21 mouse cellular contexts compared by ENCODE assay signal in genomic region chr3:127097745-127098144, GRCm38 (mm10).
A peak's percentile ranks its signal among the peaks of the same experiment; 100 is the strongest.
DNase-seq lines count a peak whose midpoint lies in the region; ATAC-seq and TF ChIP-seq lines count a peak whose summit lies in the region.
"Had no signal": no experiment of that assay in that cellular context is flagged by ENCODE, and none has a peak within 500 bp of the region (broad histone marks: within the 10 kb centered on the region; RNA-seq: fewer than 3 reads in every experiment).

No protein-coding gene starts in this region.

- peak; percentile 41 to 52 for DNase-seq in cerebellum, postnatal 14 days
- DNase-seq in cerebellum, adult 9-11 months = no peak
- peak; percentile 15 for DNase-seq in hindbrain, embryonic 11.5 days (ENCODE audit: low spot score)
- DNase-seq in hindbrain, embryonic 14.5 days (ENCODE audit: low spot score) = no peak
- DNase-seq in layer of hippocampus, adult 2 months (ENCODE audit: low spot score in 2 of 2) = no peak
- DNase-seq in layer of hippocampus, adult 11-12 months (ENCODE audit: low spot score) = no peak
- DNase-seq in neural tube, embryonic 10.5 days (ENCODE audit: extremely low spot score, low spot score) = no peak
- DNase-seq: adrenal gland, postnatal 14 days; gastrocnemius, adult 2 months; gastrocnemius, postnatal 25 days; heart, postnatal 10 days; heart, postnatal 4 days; kidney, adult 8-10 months had no signal

- no peak overlapping the region for H3K4me3 ChIP-seq in hindbrain, embryonic 11.5 days (ENCODE audit: low read depth, low read length)
- no peak overlapping the region for H3K4me3 ChIP-seq in hindbrain, embryonic 14.5 days (replicated peaks; ENCODE audit: low read length)
- H3K4me3 ChIP-seq in layer of hippocampus, adult 2 months = no peak overlapping the region
- no peak overlapping the region for H3K4me3 ChIP-seq in neural tube, embryonic 14.5 days (ENCODE audit: low read depth, low read length)
- H3K4me3 ChIP-seq: embryonic facial prominence, embryonic 13.5 days; forebrain, embryonic 13.5 days; gastrocnemius, adult 2 months had no signal

- H3K9me3 ChIP-seq in hindbrain, embryonic 11.5 days (ENCODE audit: control insufficient read depth, low read length) = no peaks in the 10 kb centered on the region
- no peaks in the 10 kb centered on the region for H3K9me3 ChIP-seq in hindbrain, embryonic 14.5 days (ENCODE audit: control insufficient read depth, low read length)
- no peaks in the 10 kb centered on the region for H3K9me3 ChIP-seq in neural tube, embryonic 14.5 days (ENCODE audit: control insufficient read depth, low read length)
- H3K9me3 ChIP-seq: embryonic facial prominence, embryonic 13.5 days; forebrain, embryonic 13.5 days had no signal

- no peak overlapping the region for H3K4me2 ChIP-seq in hindbrain, embryonic 11.5 days (replicated peaks; ENCODE audit: low read depth, low read length)
- no peak overlapping the region for H3K4me2 ChIP-seq in hindbrain, embryonic 14.5 days (replicated peaks)
- no peak overlapping the region for H3K4me2 ChIP-seq in neural tube, embryonic 14.5 days (ENCODE audit: low read depth, low read length)
- H3K4me2 ChIP-seq: embryonic facial prominence, embryonic 13.5 days; forebrain, embryonic 13.5 days had no signal

- H3K9ac ChIP-seq in hindbrain, embryonic 11.5 days (ENCODE audit: low read depth, low read length) = no peak overlapping the region
- no peak overlapping the region for H3K9ac ChIP-seq in hindbrain, embryonic 14.5 days
- no peak overlapping the region for H3K9ac ChIP-seq in neural tube, embryonic 14.5 days (replicated peaks; ENCODE audit: low read depth, low read length)
- H3K9ac ChIP-seq: embryonic facial prominence, embryonic 13.5 days; forebrain, embryonic 13.5 days had no signal

- ATAC-seq in hindbrain, embryonic 11.5 days (ENCODE audit: low FRiP score) = peak; percentile 54; the same call in 1 of the 2 replicates
- no peak for ATAC-seq in hindbrain, embryonic 14.5 days (ENCODE audit: low FRiP score)
- peak; percentile 34; the same call in 1 of the 2 replicates for ATAC-seq in neural tube, embryonic 14.5 days (ENCODE audit: low read depth)
- ATAC-seq: activated CD4-positive, CD25-positive, alpha-beta regulatory T cell, adult 4 months; forebrain, embryonic 13.5 days; inflammation-experienced regulatory T-cells, adult 6 months; intestine, postnatal 0 days; Patski had no signal

- no peak for TF ChIP-seq CTCF in layer of hippocampus, adult 2 months (conservative IDR thresholded peaks at IDR 0.05)

- no peaks in the 10 kb centered on the region for H3K27me3 ChIP-seq in hindbrain, embryonic 11.5 days (ENCODE audit: control insufficient read depth, insufficient read depth, low read length)
- no peaks in the 10 kb centered on the region for H3K27me3 ChIP-seq in hindbrain, embryonic 14.5 days (ENCODE audit: control insufficient read depth, insufficient read depth, low read length)
- no peaks in the 10 kb centered on the region for H3K27me3 ChIP-seq in neural tube, embryonic 14.5 days (ENCODE audit: control insufficient read depth, insufficient read depth, low read length)
- H3K27me3 ChIP-seq: CH12.LX; embryonic facial prominence, embryonic 13.5 days; forebrain, embryonic 13.5 days; Patski had no signal

- 81% methylated on average over 1 of the region's 1 CpGs for WGBS in hindbrain, embryonic 11.5 days
- WGBS in hindbrain, embryonic 14.5 days = 84% methylated on average over 1 of the region's 1 CpGs
- WGBS in neural tube, embryonic 14.5 days = 81% methylated on average over 1 of the region's 1 CpGs

- no peaks in the 10 kb centered on the region for H3K4me1 ChIP-seq in hindbrain, embryonic 11.5 days (replicated peaks; ENCODE audit: control insufficient read depth, insufficient read depth, low read length)
- no peaks in the 10 kb centered on the region for H3K4me1 ChIP-seq in hindbrain, embryonic 14.5 days (replicated peaks; ENCODE audit: control insufficient read depth, insufficient read depth, low read length)
- H3K4me1 ChIP-seq in neural tube, embryonic 14.5 days (ENCODE audit: control insufficient read depth, insufficient read depth, low read length) = no peaks in the 10 kb centered on the region
- H3K4me1 ChIP-seq: embryonic facial prominence, embryonic 13.5 days; forebrain, embryonic 13.5 days had no signal

- H3K36me3 ChIP-seq in hindbrain, embryonic 11.5 days (ENCODE audit: control insufficient read depth, insufficient read depth, low read length) = no peaks in the 10 kb centered on the region
- no peaks in the 10 kb centered on the region for H3K36me3 ChIP-seq in hindbrain, embryonic 14.5 days (replicated peaks; ENCODE audit: control insufficient read depth, insufficient read depth)
- no peaks in the 10 kb centered on the region for H3K36me3 ChIP-seq in neural tube, embryonic 14.5 days (ENCODE audit: control insufficient read depth, insufficient read depth, low read length)
- H3K36me3 ChIP-seq: embryonic facial prominence, embryonic 13.5 days had no signal

- H3K27ac ChIP-seq in hindbrain, embryonic 11.5 days (ENCODE audit: low read depth, low read length) = no peak overlapping the region
- no peak overlapping the region for H3K27ac ChIP-seq in hindbrain, embryonic 14.5 days
- H3K27ac ChIP-seq in layer of hippocampus, adult 2 months = peak overlapping the region; percentile 36; the same call in 1 of the 2 replicates
- H3K27ac ChIP-seq in neural tube, embryonic 14.5 days (ENCODE audit: low read depth, low read length) = no peak overlapping the region
- H3K27ac ChIP-seq: embryonic facial prominence, embryonic 13.5 days; forebrain, embryonic 13.5 days; gastrocnemius, adult 2 months had no signal

Comparison
In these comparisons a context has a peak if more than half of its experiments do, and no peak if none do; other contexts are left out.
1. DNase-seq: peak in cerebellum, postnatal 14 days (2 of 2) and hindbrain, embryonic 11.5 days (single experiment); none in cerebellum, adult 9-11 months (single experiment), hindbrain, embryonic 14.5 days (single experiment), layer of hippocampus, adult 2 months (0 of 2), layer of hippocampus, adult 11-12 months (single experiment) and neural tube, embryonic 10.5 days (single experiment).